Mouse (Mus musculus): ENCODE data around the gene Gnpnat1. TPM values are rescaled to one million over a fixed set of nuclear protein-coding genes. Genes with fewer than 3 reads are reported as not detected.

Gnpnat1 gene
- total RNA-seq, 1 experiment, result 26.8 TPM

DNA sequence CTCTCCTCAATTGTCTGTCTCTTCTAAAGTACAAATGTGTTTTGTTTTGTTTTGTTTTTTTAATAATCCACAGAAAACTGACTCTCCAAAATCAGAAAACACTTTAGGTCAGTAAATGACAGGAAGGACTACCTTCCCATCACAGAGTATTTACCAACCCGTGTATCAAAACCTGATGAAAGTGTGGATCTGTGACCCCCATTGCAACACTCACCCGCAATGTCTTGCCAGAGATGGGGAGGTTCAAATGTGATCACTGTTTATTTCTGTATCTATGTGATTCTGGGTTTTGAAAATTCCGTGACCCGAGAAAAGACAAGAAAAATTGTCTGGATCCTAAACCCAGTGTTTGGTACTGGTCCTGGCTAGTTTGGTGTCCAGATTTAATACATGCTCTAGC, 11.6 kb upstream of the Gnpnat1 start:
- H3K9ac ChIP-seq (ENCODE audit: insufficient read depth, low read depth, low read length, poor library complexity, severe bottlenecking), result no peak overlapping the region
- no peak overlapping the region for H3K4me3 ChIP-seq (ENCODE audit: insufficient read depth in 1 of 2, low read depth in 1 of 2, low read length in 2 of 2, poor library complexity in 1 of 2, severe bottlenecking in 1 of 2)
- no peaks in the 10 kb centered on the region for H3K4me1 ChIP-seq (ENCODE audit: control insufficient read depth in 2 of 2, insufficient read depth in 2 of 2, low read length in 2 of 2, poor library complexity in 1 of 2)
- no peak for DNase-seq (ENCODE audit: low read depth, low spot score)
- H3K27ac ChIP-seq (ENCODE audit: insufficient read depth, low read depth, low read length, poor library complexity, severe bottlenecking), result no peak overlapping the region
- no peaks in the 10 kb centered on the region for H3K36me3 ChIP-seq (ENCODE audit: control insufficient read depth, insufficient read depth, low read length, poor library complexity, severe bottlenecking)
- no peaks in the 10 kb centered on the region for H3K9me3 ChIP-seq (ENCODE audit: control insufficient read depth, insufficient read depth, low read depth, low read length)
- in situ Hi-C loops (cut with MboI; ENCODE audit: low sequenced_read_pairs in 2 of 2, unreplicated experiment in 2 of 2), result loop anchor here in 1 of 2 experiments (25.0 kb wide), 1 partner anchor 346 kb away; no protein-coding TSS in a partner anchor
- no peak for TF ChIP-seq HCFC1 (IDR thresholded peaks at IDR 0.05; ENCODE audit: borderline replicate concordance, insufficient read depth, low read length)
- no peak for TF ChIP-seq CHD2 (IDR thresholded peaks at IDR 0.05; ENCODE audit: low read depth, low read length)
- no peak for TF ChIP-seq ZC3H11A (IDR thresholded peaks at IDR 0.05; ENCODE audit: borderline replicate concordance, low read depth, low read length)
- TF ChIP-seq MAFK (IDR thresholded peaks at IDR 0.05; ENCODE audit: insufficient read depth, low read depth, low read length), result no peak
- no peak for TF ChIP-seq ZNF384 (IDR thresholded peaks at IDR 0.05; ENCODE audit: low read depth, low read length)

DNA sequence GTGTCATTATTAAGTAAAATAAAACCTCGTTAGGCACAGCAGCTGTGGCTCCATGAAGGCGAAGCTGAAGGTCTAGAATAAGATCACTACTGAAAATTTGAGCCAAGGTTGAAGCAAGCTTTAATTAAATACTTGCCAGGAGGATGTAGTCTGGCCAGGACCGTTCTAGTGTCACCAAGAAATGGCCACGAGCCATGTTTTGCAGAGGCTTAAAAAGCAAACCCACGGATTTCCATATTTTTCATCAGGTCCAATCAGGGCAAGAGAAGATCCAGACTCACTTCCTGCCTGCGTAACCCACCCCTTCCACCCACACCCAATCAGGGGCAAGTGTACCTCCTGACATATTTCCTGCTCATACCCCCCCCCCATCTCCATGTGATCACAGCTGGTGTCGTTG, 1.1 kb downstream of the Gnpnat1 start:
- no peak for TF ChIP-seq HCFC1 (IDR thresholded peaks at IDR 0.05; ENCODE audit: borderline replicate concordance, insufficient read depth, low read length)
- no peak for TF ChIP-seq CHD2 (IDR thresholded peaks at IDR 0.05; ENCODE audit: low read depth, low read length)
- TF ChIP-seq MAFK (IDR thresholded peaks at IDR 0.05; ENCODE audit: insufficient read depth, low read depth, low read length), result no peak
- no peak for TF ChIP-seq ZC3H11A (IDR thresholded peaks at IDR 0.05; ENCODE audit: borderline replicate concordance, low read depth, low read length)
- Histone ChIP-seq H3K4me1 (ENCODE audit: control insufficient read depth in 2 of 2, insufficient read depth in 2 of 2, low read length in 2 of 2, poor library complexity in 1 of 2) (no peaks in the 10 kb centered on the region), H3K4me3 (ENCODE audit: insufficient read depth in 1 of 2, low read depth in 1 of 2, low read length in 2 of 2, poor library complexity in 1 of 2, severe bottlenecking in 1 of 2) (no peak overlapping the region), H3K9me3 (ENCODE audit: control insufficient read depth, insufficient read depth, low read depth, low read length) (no peaks in the 10 kb centered on the region), H3K9ac (ENCODE audit: insufficient read depth, low read depth, low read length, poor library complexity, severe bottlenecking) (no peak overlapping the region), H3K36me3 (ENCODE audit: control insufficient read depth, insufficient read depth, low read length, poor library complexity, severe bottlenecking) (no peaks in the 10 kb centered on the region), H3K27ac (ENCODE audit: insufficient read depth, low read depth, low read length, poor library complexity, severe bottlenecking) (no peak overlapping the region)
- DNase-seq (ENCODE audit: low read depth, low spot score), result no peak
- in situ Hi-C loops (cut with MboI; ENCODE audit: low sequenced_read_pairs in 2 of 2, unreplicated experiment in 2 of 2), result loop anchor here in 1 of 2 experiments (25.0 kb wide), 1 partner anchor 359 kb away; no protein-coding TSS in a partner anchor

DNA sequence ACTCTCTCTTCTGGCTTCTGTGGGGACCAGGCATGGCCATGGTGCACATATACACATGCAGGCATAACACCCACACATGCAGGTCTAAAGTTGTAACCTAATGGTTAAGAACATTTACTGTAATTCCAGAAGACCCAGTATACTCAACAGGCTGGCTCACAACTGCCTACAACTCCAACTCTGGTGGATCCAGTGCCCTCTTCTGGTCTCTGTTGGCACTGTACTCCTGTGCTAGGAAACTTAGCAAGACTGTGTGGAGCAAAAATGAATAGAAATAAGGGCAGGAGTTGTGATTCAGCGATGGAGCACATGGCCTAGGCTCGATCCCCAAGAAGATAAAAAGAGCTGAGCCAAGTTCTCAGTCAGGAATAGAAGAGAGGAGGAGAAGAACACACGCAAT, 4.9 kb downstream of the Gnpnat1 start:
- Histone ChIP-seq H3K27ac (ENCODE audit: insufficient read depth, low read depth, low read length, poor library complexity, severe bottlenecking) (no peak overlapping the region), H3K4me3 (ENCODE audit: insufficient read depth in 1 of 2, low read depth in 1 of 2, low read length in 2 of 2, poor library complexity in 1 of 2, severe bottlenecking in 1 of 2) (no peak overlapping the region), H3K9ac (ENCODE audit: insufficient read depth, low read depth, low read length, poor library complexity, severe bottlenecking) (no peak overlapping the region), H3K9me3 (ENCODE audit: control insufficient read depth, insufficient read depth, low read depth, low read length) (no peaks in the 10 kb centered on the region), H3K4me1 (ENCODE audit: control insufficient read depth in 2 of 2, insufficient read depth in 2 of 2, low read length in 2 of 2, poor library complexity in 1 of 2) (no peaks in the 10 kb centered on the region), H3K36me3 (ENCODE audit: control insufficient read depth, insufficient read depth, low read length, poor library complexity, severe bottlenecking) (no peaks in the 10 kb centered on the region)
- in situ Hi-C loops (cut with MboI; ENCODE audit: low sequenced_read_pairs in 2 of 2, unreplicated experiment in 2 of 2), result loop anchor here in 1 of 2 experiments (25.0 kb wide), 1 partner anchor 362 kb away; no protein-coding TSS in a partner anchor
- no peak for TF ChIP-seq ZC3H11A (IDR thresholded peaks at IDR 0.05; ENCODE audit: borderline replicate concordance, low read depth, low read length)
- no peak for TF ChIP-seq ZNF384 (IDR thresholded peaks at IDR 0.05; ENCODE audit: low read depth, low read length)
- TF ChIP-seq MAFK (IDR thresholded peaks at IDR 0.05; ENCODE audit: insufficient read depth, low read depth, low read length), result no peak
- no peak for TF ChIP-seq HCFC1 (IDR thresholded peaks at IDR 0.05; ENCODE audit: borderline replicate concordance, insufficient read depth, low read length)
- no peak for TF ChIP-seq CHD2 (IDR thresholded peaks at IDR 0.05; ENCODE audit: low read depth, low read length)
- DNase-seq (ENCODE audit: low read depth, low spot score), result no peak

DNA sequence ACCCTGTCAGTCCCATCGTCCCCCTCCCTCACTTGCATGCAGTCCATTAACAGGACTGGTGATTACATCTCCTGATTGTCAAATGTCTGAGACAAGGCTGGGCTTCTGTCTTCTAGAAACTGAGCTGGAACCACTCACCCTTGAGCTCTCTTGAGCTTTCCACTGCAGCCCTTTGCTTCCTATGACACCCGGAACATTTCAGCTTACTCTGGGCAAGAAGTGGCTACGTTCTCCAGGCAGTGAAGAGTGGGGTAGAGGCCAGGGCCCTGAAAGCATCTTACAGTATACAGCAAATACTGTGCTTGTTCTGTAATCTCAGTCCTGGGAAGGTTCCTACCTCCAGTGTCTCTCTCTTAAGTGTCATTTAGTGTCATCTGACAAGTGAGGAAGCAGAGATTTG, 15.5 kb downstream of the Gnpnat1 start:
- in situ Hi-C loops (cut with MboI; ENCODE audit: low sequenced_read_pairs in 2 of 2, unreplicated experiment in 2 of 2), result no loop called here
- H3K9me3 ChIP-seq (ENCODE audit: control insufficient read depth, insufficient read depth, low read depth, low read length), result no peaks in the 10 kb centered on the region
- peak overlapping the region; percentile 92 to 99 for H3K4me3 ChIP-seq (ENCODE audit: insufficient read depth in 1 of 2, low read depth in 1 of 2, low read length in 2 of 2, poor library complexity in 1 of 2, severe bottlenecking in 1 of 2)
- H3K9ac ChIP-seq (ENCODE audit: insufficient read depth, low read depth, low read length, poor library complexity, severe bottlenecking), result peak overlapping the region; percentile 92
- no peak for TF ChIP-seq CHD2 (IDR thresholded peaks at IDR 0.05; ENCODE audit: low read depth, low read length)
- no peak for TF ChIP-seq ZNF384 (IDR thresholded peaks at IDR 0.05; ENCODE audit: low read depth, low read length)
- no peak for TF ChIP-seq ZC3H11A (IDR thresholded peaks at IDR 0.05; ENCODE audit: borderline replicate concordance, low read depth, low read length)
- TF ChIP-seq HCFC1 (IDR thresholded peaks at IDR 0.05; ENCODE audit: borderline replicate concordance, insufficient read depth, low read length), result no peak
- no peak for TF ChIP-seq MAFK (IDR thresholded peaks at IDR 0.05; ENCODE audit: insufficient read depth, low read depth, low read length)
- no peak for DNase-seq (ENCODE audit: low read depth, low spot score)
- H3K27ac ChIP-seq (ENCODE audit: insufficient read depth, low read depth, low read length, poor library complexity, severe bottlenecking), result 0 out of 2 replicates have a peak overlapping the region, but pooled peaks have one; percentile 24
- H3K4me1 ChIP-seq (ENCODE audit: control insufficient read depth in 2 of 2, insufficient read depth in 2 of 2, low read length in 2 of 2, poor library complexity in 1 of 2), result peaks cover 3% of the 10 kb centered on the region in 2 experiments; a peak in 2 of 4 replicates
- H3K36me3 ChIP-seq (ENCODE audit: control insufficient read depth, insufficient read depth, low read length, poor library complexity, severe bottlenecking), result no peaks in the 10 kb centered on the region; the same call in 1 of the 2 replicates
